Mouse (Mus musculus): ENCODE results near the gene Cdv3.

DNA sequence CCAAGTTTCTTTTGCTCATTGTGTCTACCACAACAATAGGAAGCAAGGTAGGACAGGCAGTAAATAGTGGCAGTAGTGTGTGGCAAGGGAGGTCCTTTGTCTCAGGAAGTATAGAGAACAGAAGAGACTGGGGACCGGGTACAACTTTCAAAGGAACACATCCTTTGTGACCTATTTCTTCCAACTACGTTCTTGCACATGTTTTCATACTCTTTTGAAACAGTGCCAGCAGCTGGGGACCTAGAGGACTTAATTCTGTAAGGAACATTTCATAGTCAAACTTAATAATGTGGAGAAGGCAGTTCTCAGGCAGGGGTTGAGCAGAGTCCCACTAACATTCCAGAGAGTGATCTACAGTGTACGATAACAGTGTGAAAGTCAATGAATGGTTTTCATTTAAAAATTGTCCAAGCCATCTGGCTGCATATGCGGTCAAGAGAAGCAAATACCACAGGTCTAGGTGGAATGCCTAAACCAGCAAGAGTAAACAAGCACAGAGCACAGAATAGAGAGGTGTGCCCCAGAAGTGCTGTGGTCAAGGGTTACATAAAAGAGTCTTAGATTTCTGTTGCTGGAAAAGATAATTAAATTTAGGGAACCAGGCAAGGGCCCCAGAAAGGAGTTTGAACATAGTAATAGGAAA lies 37.8 kb upstream of the Cdv3 start:
- TF ChIP-seq CTCF (IDR thresholded peaks at IDR 0.05; ENCODE audit: borderline replicate concordance, insufficient read depth, low read length) (no peak), POLR2A (IDR thresholded peaks at IDR 0.05; ENCODE audit: low read depth, low read length) (no peak)

Data from embryonic fibroblast, embryonic 13.5 days (primary cell).